Mouse (Mus musculus) hindlimb bud, embryonic 11.5 days (tissue): ENCODE data around the gene Il10rb.
"Not testable (repeated sequence)": the region's sequence is repeated elsewhere in the genome, so short reads cannot be mapped to it uniquely, and the experiment has no call there.

Source experiments
- DNase-seq: peaks from one replicate; pipeline ENCODE4 v3.0.0-alpha.2; 2012; ENCODE audit warnings: low read depth, low spot score; ENCODE audit errors: extremely low spot score

Gene Il10rb

GRCm38 (mm10) chr16:91415391-91416189 lies 9.6 kb downstream of the Il10rb start:
- no peak for DNase-seq

DNA sequence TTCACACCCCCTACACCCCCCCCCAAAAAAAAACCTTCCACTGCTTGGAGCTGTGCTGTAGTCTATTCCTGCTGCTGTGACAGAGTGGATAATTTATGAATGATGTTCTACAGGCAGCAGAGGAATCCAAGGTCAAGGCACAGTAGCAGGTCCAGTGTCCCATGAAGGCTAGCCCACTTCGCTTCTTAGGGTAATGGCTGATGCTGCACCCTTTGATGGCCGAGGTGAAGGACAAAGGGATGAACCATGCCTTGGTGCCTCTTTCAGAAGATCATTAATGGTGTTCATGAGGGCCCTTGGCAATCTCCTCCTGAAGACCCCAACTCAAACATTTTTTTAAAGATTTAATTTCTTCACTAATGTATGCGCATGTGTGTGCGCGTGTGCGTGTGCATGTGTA lies 10.4 kb downstream of the Il10rb start:
- DNase-seq = no peak

GRCm38 (mm10) chr16:91416938-91417337 lies 11.0 kb downstream of the Il10rb start:
- DNase-seq = no peak

DNA sequence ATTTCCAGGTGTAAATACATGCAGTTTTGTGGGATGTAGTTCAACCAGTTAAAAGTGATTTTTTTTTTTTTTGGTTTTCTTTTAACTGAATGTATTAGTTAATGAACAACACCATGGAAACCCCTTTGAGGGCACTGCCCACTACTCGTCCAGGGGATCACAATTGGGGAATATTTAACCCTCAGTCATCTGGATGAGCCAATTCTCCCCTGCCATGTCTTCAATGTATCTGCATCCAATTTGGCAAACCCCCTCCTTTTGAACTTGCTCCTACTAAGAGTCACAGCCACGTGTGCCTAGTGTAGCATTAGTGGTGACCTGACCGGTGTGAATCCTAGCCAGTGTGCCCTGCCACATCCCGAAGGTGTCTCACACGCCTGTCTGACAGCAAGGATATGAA lies 12.6 kb downstream of the Il10rb start:
- DNase-seq = no peak

- no peak for DNase-seq
Observed at GRCm38 (mm10) chr16:91425816-91426215, 19.9 kb downstream of the Il10rb start.

GRCm38 (mm10) chr16:91426586-91426985 lies 20.6 kb downstream of the Il10rb start:
- no peak for DNase-seq

GRCm38 (mm10) chr16:91427461-91427860 lies 21.5 kb downstream of the Il10rb start:
- no peak for DNase-seq

- DNase-seq = no peak
Observed at GRCm38 (mm10) chr16:91428259-91428865, 22.4 kb downstream of the Il10rb start.

DNA sequence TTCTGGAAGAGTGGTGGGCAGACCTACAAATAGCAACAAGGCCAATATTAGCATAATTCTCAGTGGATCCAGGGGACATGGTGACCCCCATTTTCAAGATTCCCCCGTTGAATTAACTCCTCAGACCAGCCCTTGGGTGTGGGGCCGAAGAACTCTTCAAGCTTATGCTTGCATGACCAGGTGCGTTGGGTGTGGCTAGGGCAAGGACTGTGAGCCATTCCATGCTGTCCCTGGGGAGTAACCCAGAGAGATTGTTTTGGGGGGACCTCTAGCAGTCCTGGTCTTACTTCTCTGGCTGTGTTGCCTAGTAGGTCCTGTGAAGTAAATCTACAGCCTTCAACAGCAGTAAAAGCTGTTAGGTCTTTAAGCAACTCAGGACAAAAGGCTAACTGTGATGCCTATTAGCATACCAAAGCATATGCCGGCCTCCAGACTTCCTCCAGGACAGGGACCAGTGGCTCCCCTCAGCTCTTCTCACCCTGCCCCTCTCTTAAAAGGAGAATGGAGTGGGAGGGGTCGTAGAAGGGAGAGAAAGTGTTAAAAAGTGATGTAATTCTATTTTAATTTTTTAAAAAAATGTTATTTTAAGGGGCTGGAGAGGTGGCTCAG lies 26.9 kb downstream of the Il10rb start:
- DNase-seq = no peak

DNA sequence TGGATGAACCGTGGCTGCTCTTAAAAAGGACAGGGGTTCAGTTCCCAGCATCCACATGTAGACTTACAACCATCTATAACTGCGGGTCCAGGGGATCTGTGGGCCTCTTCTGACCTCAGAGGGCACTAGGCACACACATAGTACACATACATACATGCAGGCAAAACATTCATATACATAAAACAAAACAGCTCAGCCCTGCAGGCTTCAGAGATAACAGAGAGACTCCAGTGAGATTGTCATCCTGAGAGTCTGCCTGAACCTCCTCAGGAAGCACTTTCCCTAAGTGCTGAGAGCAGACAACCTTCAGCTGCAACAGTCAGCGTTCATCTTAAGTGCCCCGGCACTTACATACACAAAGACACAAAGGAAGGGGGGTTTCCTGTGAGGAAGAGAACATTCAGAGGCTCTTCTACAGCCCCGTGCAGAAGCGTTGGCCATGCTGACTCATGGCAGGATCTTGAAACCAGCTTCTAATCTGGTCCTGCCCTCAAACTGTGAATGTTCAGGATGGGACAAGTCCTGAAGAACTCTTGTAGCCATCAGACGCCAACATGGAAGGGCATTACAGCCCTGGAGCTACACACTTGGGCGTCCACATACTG lies 27.5 kb downstream of the Il10rb start:
- no peak for DNase-seq

DNA sequence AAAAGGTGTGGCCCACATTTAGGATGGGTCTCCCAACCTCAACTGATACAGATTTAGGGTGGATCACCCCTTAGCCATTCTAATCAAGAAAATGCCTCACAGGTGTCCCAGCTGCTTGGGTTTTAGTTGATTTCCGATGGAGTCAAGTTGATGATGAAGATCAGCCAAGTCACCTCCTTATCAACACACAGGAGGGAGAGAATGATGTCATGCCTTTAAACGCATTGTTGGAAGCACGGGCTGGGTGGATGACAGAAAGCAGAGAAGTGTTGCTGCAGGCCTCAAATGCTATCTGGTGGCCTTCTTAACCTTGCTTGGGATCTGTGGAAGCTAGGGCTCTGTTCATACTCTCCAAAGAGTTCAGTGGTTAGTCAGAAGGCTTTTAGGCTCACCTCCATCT lies 28.2 kb downstream of the Il10rb start:
- DNase-seq = no peak

DNA sequence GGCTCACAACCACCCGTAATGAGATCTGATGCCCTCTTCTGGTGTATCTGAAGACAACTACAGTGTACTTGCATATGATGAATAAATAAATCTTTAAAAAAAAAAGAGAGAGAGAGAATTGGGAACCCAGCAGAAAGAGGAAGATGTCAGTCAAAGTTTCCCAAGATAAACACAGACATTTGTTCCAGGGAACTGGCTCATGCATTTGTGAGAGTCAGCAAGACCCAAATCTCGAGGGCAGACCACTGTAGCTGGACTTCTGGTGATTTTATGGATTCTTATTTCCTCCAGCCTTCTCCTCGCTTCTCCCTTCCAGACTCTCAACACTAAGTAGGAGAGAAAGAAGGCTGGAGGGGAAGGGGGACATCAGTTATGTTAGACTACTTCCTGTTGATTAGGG lies 32.1 kb downstream of the Il10rb start:
- DNase-seq = no peak

DNA sequence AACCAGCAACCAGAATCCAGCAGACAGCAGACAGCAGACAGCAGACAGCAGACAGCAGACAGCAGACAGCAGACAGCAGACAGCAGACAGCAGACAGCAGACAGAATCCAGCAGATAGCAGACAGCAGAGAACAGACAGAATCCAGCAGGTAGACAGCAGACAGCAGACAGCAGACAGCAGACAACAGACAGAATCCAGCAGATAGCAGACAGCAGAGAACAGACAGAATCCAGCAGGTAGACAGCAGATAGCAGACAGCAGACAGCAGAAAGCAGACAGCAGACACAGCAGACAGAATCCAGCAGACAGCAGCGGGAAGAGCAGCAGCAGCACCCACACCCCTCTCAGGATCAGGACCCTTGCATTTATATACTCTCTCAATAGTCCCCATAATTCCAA lies 32.6 kb downstream of the Il10rb start:
- not testable (repeated sequence) for DNase-seq

GRCm38 (mm10) chr16:91441366-91441765 lies 35.4 kb downstream of the Il10rb start:
- DNase-seq = no peak

GRCm38 (mm10) chr16:91441811-91442240 lies 35.9 kb downstream of the Il10rb start:
- DNase-seq = no peak

DNA sequence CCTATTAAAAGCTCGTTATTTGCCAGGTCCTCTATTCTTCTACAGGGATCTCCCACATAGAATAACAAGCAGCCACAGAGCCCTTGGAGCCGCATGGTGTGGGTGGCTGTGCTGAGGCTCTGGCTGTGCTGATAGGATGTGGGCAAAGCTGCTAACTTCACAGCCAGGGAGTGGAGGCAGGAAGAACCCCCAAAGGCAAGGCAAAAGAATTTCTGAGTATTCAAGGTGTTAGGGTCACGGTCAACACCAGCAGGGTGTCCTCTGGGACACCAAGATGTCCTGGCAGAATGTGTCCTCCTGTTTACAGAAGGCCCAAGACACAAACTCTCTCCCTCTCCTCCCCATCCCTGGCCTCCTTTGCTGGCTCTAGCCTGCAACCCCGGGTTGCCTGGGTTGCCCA lies 36.5 kb downstream of the Il10rb start:
- DNase-seq = no peak

- no peak for DNase-seq
Observed at GRCm38 (mm10) chr16:91443211-91443611, 37.2 kb downstream of the Il10rb start.

- no peak for DNase-seq
Observed at GRCm38 (mm10) chr16:91444847-91445246, 38.9 kb downstream of the Il10rb start.

DNA sequence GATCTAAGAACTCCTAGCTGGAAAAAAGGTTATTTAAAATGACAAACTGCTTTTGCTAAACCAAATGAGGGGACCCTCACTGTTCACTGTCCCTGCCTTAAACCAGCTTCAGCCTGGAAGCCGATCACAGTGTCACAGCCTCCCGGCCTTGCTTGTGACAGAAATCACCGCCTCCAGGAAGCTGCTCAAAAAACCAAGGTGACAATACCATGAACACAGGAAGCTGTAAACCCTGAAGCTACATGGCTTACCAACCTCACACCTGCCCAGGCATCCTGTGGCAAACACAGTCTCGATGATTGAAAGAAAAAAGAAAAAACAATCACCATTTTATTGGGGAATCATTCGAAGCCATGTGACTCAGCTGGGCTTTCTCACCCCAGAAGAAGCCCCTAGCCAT lies 39.6 kb downstream of the Il10rb start:
- no peak for DNase-seq

DNA sequence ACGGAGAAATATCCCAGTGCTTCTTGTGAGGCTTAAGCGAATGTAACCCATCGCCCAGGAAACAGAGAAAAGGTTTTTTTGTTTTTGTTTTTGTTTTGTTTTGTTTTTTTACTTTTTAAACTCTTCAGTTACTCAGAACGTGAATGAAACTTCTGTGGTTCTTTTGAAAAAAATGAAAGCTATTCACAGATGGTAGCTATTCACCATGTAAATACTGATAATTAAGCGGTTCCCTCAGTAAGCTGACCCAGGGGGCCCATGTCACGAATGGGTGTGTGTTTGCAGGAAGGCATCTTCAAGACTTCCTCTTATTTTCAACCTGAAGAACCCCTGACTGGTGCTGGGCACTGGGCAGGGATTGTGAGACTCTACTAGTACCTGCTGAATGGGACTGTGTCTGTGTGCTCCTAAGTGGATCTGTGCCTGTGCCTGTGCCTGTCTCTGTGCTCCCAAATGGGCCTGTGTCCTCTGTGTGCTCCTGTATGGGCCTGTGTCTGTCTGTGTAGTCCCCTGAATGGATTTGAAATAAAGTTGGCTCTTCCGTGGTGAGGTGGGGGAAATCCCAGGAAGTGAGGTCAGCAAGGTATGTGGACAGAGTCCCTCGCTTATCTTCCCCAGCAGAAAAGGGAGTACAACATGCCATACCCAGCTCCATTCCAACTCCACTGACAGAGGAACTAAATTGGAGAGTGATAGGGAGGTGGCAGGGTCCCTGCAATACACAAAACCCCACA lies 41.0 kb downstream of the Il10rb start:
- DNase-seq = no peak

DNA sequence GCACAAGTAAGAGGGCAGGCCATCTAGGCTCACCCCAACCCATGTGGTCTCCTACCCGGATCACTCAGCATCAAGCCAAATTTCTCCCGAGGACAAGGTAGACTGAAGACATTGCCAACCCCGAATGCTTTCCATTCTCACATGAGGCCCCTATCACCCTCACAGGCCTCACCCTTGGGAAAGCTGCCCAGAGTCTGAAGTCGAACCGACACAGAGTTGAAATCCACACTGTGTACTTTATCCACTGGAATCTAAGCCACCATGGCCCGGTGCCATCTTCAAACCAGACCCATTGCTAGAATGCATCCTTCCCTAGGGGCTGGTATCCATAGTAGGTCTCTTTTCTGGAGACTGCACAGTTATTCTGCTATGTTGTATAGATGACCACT lies 41.5 kb downstream of the Il10rb start:
- DNase-seq = no peak
